Mouse (Mus musculus) hindbrain, embryonic 15.5 days (tissue): ENCODE data around the gene Pfkfb3. TPM values are rescaled to one million over a fixed set of nuclear protein-coding genes. Genes with fewer than 3 reads are reported as not detected.
A peak's percentile ranks its signal among the peaks of the same experiment; 100 is the strongest.
"Not testable (repeated sequence)": the region's sequence is repeated elsewhere in the genome, so short reads cannot be mapped to it uniquely, and the experiment has no call there.

Experiments used
- ATAC-seq: fragments of 200-750 bp; cut with Nextera tagmentation; 2 replicates; pipeline ENCODE4 v1.8.0; 2017; ENCODE audit warnings: low read depth, moderate number of reproducible peaks, moderate TSS enrichment; ENCODE audit not compliant: low FRiP score
- H3K27ac ChIP-seq: fragments of 300-500 bp; sonication (generic); replicated peaks from 2 replicates; pipeline ENCODE4 v1.5.1; 2015; ENCODE audit warnings: mild to moderate bottlenecking, inconsistent platforms
- H3K27me3 ChIP-seq: fragments of 300-500 bp; sonication (generic); 2 replicates; pipeline ENCODE4 v1.6.1; 2015; ENCODE audit warnings: control low read depth, inconsistent platforms
- H3K36me3 ChIP-seq: fragments of 300-500 bp; sonication (generic); 2 replicates; pipeline ENCODE4 v1.6.1; 2015; ENCODE audit warnings: control low read depth, inconsistent platforms
- H3K4me1 ChIP-seq: fragments of 300-500 bp; sonication (generic); replicated peaks from 2 replicates; pipeline ENCODE4 v1.6.1; 2015; ENCODE audit warnings: control low read depth, inconsistent platforms
- H3K4me2 ChIP-seq: fragments of 300-500 bp; sonication (generic); 2 replicates; pipeline ENCODE4 v1.6.1; 2015; ENCODE audit warnings: moderate library complexity, mild to moderate bottlenecking, inconsistent platforms
- H3K4me3 ChIP-seq: fragments of 300-500 bp; sonication (generic); 2 replicates; pipeline ENCODE4 v1.5.1; 2015; ENCODE audit warnings: mild to moderate bottlenecking, inconsistent platforms
- H3K9ac ChIP-seq: fragments of 300-500 bp; sonication (generic); 2 replicates; pipeline ENCODE4 v1.6.1; 2015; ENCODE audit warnings: inconsistent platforms
- H3K9me3 ChIP-seq: fragments of 300-500 bp; sonication (generic); 2 replicates; pipeline ENCODE4 v1.6.1; 2016; ENCODE audit warnings: control low read depth, inconsistent platforms
- WGBS: fragments of 180-500 bp; shearing (Covaris S2); methylation state at CpG from one replicate; pipeline ENCODE4 v1.1.7; 2015; 5-methylcytosine and 5-hydroxymethylcytosine counted together
- polyA plus RNA-seq: library from polyadenylated mRNA; unstranded; fragments of >200 nt; fragmentation: Nextera tagmentation; extraction: Ambion mirVana; gene quantifications from 2 replicates; pipeline ENCODE4 v1.2.1, GENCODE M21; 2015

The Pfkfb3 gene
- polyA plus RNA-seq, 1 experiment from 2014 or later = 32.3 TPM

GRCm38 (mm10) chr2:11547609-11548008 lies 6.3 kb downstream of the Pfkfb3 start:
- H3K4me3 ChIP-seq = no peak overlapping the region
- no peaks in the 10 kb centered on the region for H3K9me3 ChIP-seq
- H3K4me2 ChIP-seq = no peak overlapping the region
- peaks cover 4% of the 10 kb centered on the region for H3K4me1 ChIP-seq
- WGBS = 62% methylated on average over 2 of the region's 2 CpGs
- no peak overlapping the region for H3K9ac ChIP-seq
- H3K27ac ChIP-seq = no peak overlapping the region
- peaks cover 13% of the 10 kb centered on the region for H3K27me3 ChIP-seq
- ATAC-seq = no peak
- no peaks in the 10 kb centered on the region for H3K36me3 ChIP-seq

- WGBS = 85% methylated on average over 8 of the region's 8 CpGs
- Histone ChIP-seq H3K4me3 (no peak overlapping the region), H3K27ac (no peak overlapping the region), H3K4me1 (no peaks in the 10 kb centered on the region), H3K9ac (no peak overlapping the region), H3K27me3 (0 out of 2 replicates have a peak, but pooled peaks cover 8% of the 10 kb centered on the region), H3K9me3 (no peaks in the 10 kb centered on the region), H3K36me3 (no peaks in the 10 kb centered on the region), H3K4me2 (no peak overlapping the region)
- ATAC-seq = no peak
Observed at GRCm38 (mm10) chr2:11546091-11546490, 7.8 kb downstream of the Pfkfb3 start.

GRCm38 (mm10) chr2:11545380-11545779 lies 8.5 kb downstream of the Pfkfb3 start:
- H3K4me1 ChIP-seq = no peaks in the 10 kb centered on the region
- no peak for ATAC-seq
- H3K27me3 ChIP-seq = 0 out of 2 replicates have a peak, but pooled peaks cover 8% of the 10 kb centered on the region
- WGBS = 41% methylated on average over 1 of the region's 1 CpGs
- no peaks in the 10 kb centered on the region for H3K9me3 ChIP-seq
- no peak overlapping the region for H3K9ac ChIP-seq
- no peak overlapping the region for H3K27ac ChIP-seq
- no peak overlapping the region for H3K4me3 ChIP-seq
- H3K36me3 ChIP-seq = no peaks in the 10 kb centered on the region
- H3K4me2 ChIP-seq = no peak overlapping the region

GRCm38 (mm10) chr2:11544342-11544741 lies 9.5 kb downstream of the Pfkfb3 start:
- H3K4me2 ChIP-seq = no peak overlapping the region
- ATAC-seq = no peak
- H3K27me3 ChIP-seq = no peaks in the 10 kb centered on the region
- no peaks in the 10 kb centered on the region for H3K4me1 ChIP-seq
- 80% methylated on average over 5 of the region's 5 CpGs for WGBS
- no peaks in the 10 kb centered on the region for H3K9me3 ChIP-seq
- no peak overlapping the region for H3K27ac ChIP-seq
- H3K36me3 ChIP-seq = no peaks in the 10 kb centered on the region
- no peak overlapping the region for H3K9ac ChIP-seq
- no peak overlapping the region for H3K4me3 ChIP-seq

GRCm38 (mm10) chr2:11543158-11543557 lies 10.7 kb downstream of the Pfkfb3 start:
- Histone ChIP-seq H3K36me3 (no peaks in the 10 kb centered on the region), H3K27me3 (no peaks in the 10 kb centered on the region), H3K4me3 (no peak overlapping the region), H3K9me3 (no peaks in the 10 kb centered on the region), H3K9ac (no peak overlapping the region), H3K4me1 (no peaks in the 10 kb centered on the region), H3K4me2 (no peak overlapping the region), H3K27ac (no peak overlapping the region)
- ATAC-seq = no peak
- WGBS = 77% methylated on average over 7 of the region's 7 CpGs

GRCm38 (mm10) chr2:11542640-11543039 lies 11.2 kb downstream of the Pfkfb3 start:
- no peak overlapping the region for H3K9ac ChIP-seq
- H3K4me1 ChIP-seq = no peaks in the 10 kb centered on the region
- no peaks in the 10 kb centered on the region for H3K36me3 ChIP-seq
- 79% methylated on average over 1 of the region's 1 CpGs for WGBS
- no peak overlapping the region for H3K4me3 ChIP-seq
- H3K27ac ChIP-seq = no peak overlapping the region
- H3K27me3 ChIP-seq = no peaks in the 10 kb centered on the region
- H3K4me2 ChIP-seq = no peak overlapping the region
- peak; percentile 51; the same call in 1 of the 2 replicates for ATAC-seq
- H3K9me3 ChIP-seq = no peaks in the 10 kb centered on the region

GRCm38 (mm10) chr2:11542121-11542520 lies 11.8 kb downstream of the Pfkfb3 start:
- no peak overlapping the region for H3K9ac ChIP-seq
- no peaks in the 10 kb centered on the region for H3K4me1 ChIP-seq
- WGBS = 97% methylated on average over 1 of the region's 1 CpGs
- no peak for ATAC-seq
- no peak overlapping the region for H3K4me2 ChIP-seq
- H3K9me3 ChIP-seq = no peaks in the 10 kb centered on the region
- H3K27me3 ChIP-seq = no peaks in the 10 kb centered on the region
- no peak overlapping the region for H3K27ac ChIP-seq
- H3K4me3 ChIP-seq = no peak overlapping the region
- H3K36me3 ChIP-seq = no peaks in the 10 kb centered on the region

- H3K27me3 ChIP-seq, H3K4me1 ChIP-seq, H3K4me2 ChIP-seq, H3K4me3 ChIP-seq, H3K27ac ChIP-seq, H3K9me3 ChIP-seq, ATAC-seq, H3K36me3 ChIP-seq, H3K9ac ChIP-seq: not testable (repeated sequence)
- 58% methylated on average over 1 of the region's 1 CpGs for WGBS
Observed at GRCm38 (mm10) chr2:11541528-11541927, 12.3 kb downstream of the Pfkfb3 start.

GRCm38 (mm10) chr2:11535966-11536365 lies 17.9 kb downstream of the Pfkfb3 start:
- ATAC-seq = no peak
- H3K9ac ChIP-seq = no peak overlapping the region

GRCm38 (mm10) chr2:11535412-11535928 lies 18.4 kb downstream of the Pfkfb3 start:
- no peaks in the 10 kb centered on the region for H3K9me3 ChIP-seq
- H3K9ac ChIP-seq = peak overlapping the region; percentile 47
- H3K4me2 ChIP-seq = peak overlapping the region; percentile 84
- WGBS = under 1% methylated on average over 32 of the region's 32 CpGs
- peaks cover 12% of the 10 kb centered on the region; the same call in 1 of the 2 replicates for H3K4me1 ChIP-seq
- peak overlapping the region; percentile 50 for H3K4me3 ChIP-seq
- no peaks in the 10 kb centered on the region for H3K27me3 ChIP-seq
- ATAC-seq = peak; percentile 97
- H3K36me3 ChIP-seq = no peaks in the 10 kb centered on the region
- no peak overlapping the region for H3K27ac ChIP-seq

More at GRCm38 (mm10) chr2:11535966-11536365, 17.9 kb downstream of the Pfkfb3 start:
- 68% methylated on average over 8 of the region's 8 CpGs for WGBS
- no peak overlapping the region for H3K27ac ChIP-seq
- peak overlapping the region; percentile 50 for H3K4me3 ChIP-seq
- H3K9me3 ChIP-seq = no peaks in the 10 kb centered on the region
- no peaks in the 10 kb centered on the region for H3K27me3 ChIP-seq
- H3K4me2 ChIP-seq = peak overlapping the region; percentile 84
- H3K36me3 ChIP-seq = no peaks in the 10 kb centered on the region
- H3K4me1 ChIP-seq = peaks cover 12% of the 10 kb centered on the region; the same call in 1 of the 2 replicates

GRCm38 (mm10) chr2:11534826-11535225 lies 19.1 kb downstream of the Pfkfb3 start:
- Histone ChIP-seq H3K4me3 (peak overlapping the region; percentile 50), H3K27me3 (no peaks in the 10 kb centered on the region), H3K9me3 (no peaks in the 10 kb centered on the region), H3K36me3 (no peaks in the 10 kb centered on the region), H3K9ac (peak overlapping the region; percentile 20; the same call in 1 of the 2 replicates), H3K27ac (no peak overlapping the region), H3K4me1 (peaks cover 12% of the 10 kb centered on the region; the same call in 1 of the 2 replicates), H3K4me2 (peak overlapping the region; percentile 84)
- 23% methylated on average over 10 of the region's 10 CpGs for WGBS
- no peak for ATAC-seq

GRCm38 (mm10) chr2:11530101-11530500 lies 23.8 kb downstream of the Pfkfb3 start:
- WGBS = 86% methylated on average over 6 of the region's 6 CpGs
- Histone ChIP-seq H3K9ac (no peak overlapping the region), H3K9me3 (no peaks in the 10 kb centered on the region), H3K27ac (no peak overlapping the region), H3K4me1 (peaks cover 4% of the 10 kb centered on the region; the same call in 1 of the 2 replicates), H3K4me3 (no peak overlapping the region), H3K27me3 (no peaks in the 10 kb centered on the region), H3K4me2 (no peak overlapping the region), H3K36me3 (no peaks in the 10 kb centered on the region)
- ATAC-seq = no peak

GRCm38 (mm10) chr2:11526063-11526462 lies 27.8 kb downstream of the Pfkfb3 start:
- 91% methylated on average over 5 of the region's 5 CpGs for WGBS
- Histone ChIP-seq H3K27ac (no peak overlapping the region), H3K4me3 (no peak overlapping the region), H3K4me1 (no peaks in the 10 kb centered on the region), H3K9me3 (no peaks in the 10 kb centered on the region), H3K27me3 (no peaks in the 10 kb centered on the region), H3K36me3 (no peaks in the 10 kb centered on the region), H3K4me2 (no peak overlapping the region), H3K9ac (no peak overlapping the region)
- no peak for ATAC-seq
